Mouse (Mus musculus) E14TG2a.4 (cell line): ENCODE results near the gene Adh6a.

Source experiments
- H3K27me3 ChIP-seq: 2 replicates; pipeline ENCODE4 v1.6.1; 2014; ENCODE audit warnings: low read length, control low read depth; ENCODE audit not compliant: insufficient read depth
- H3K36me3 ChIP-seq: 2 replicates; pipeline ENCODE4 v1.6.1; 2014; ENCODE audit warnings: low read length, control low read depth; ENCODE audit not compliant: insufficient read depth
- H3K4me1 ChIP-seq: replicated peaks from 2 replicates; pipeline ENCODE4 v1.6.1; 2014; ENCODE audit warnings: low read depth, low read length, control low read depth
- H3K4me3 ChIP-seq: replicated peaks from 2 replicates; pipeline ENCODE4 v1.5.1; 2014; ENCODE audit warnings: mild to moderate bottlenecking, low read length
- H3K9me3 ChIP-seq: 2 replicates; pipeline ENCODE4 v1.6.1; 2014; ENCODE audit warnings: low read length, control low read depth
- CTCF ChIP-seq: conservative IDR thresholded peaks from 2 replicates; pipeline ENCODE4 v1.5.1; 2014; ENCODE audit warnings: low read length
- NANOG ChIP-seq: IDR thresholded peaks from 2 replicates; pipeline ENCODE4 v1.6.1; 2014; ENCODE audit warnings: borderline replicate concordance, low read length, mixed read lengths
- POU5F1 ChIP-seq: IDR thresholded peaks from 2 replicates; pipeline ENCODE4 v1.6.1; 2014; ENCODE audit warnings: low read length, borderline replicate concordance

Gene Adh6a

GRCm38 (mm10) chr3:138287686-138288085, 25.4 kb upstream of the Adh6a start:
- Histone ChIP-seq H3K27me3 (no peaks in the 10 kb centered on the region), H3K9me3 (no peaks in the 10 kb centered on the region), H3K4me1 (no peaks in the 10 kb centered on the region), H3K36me3 (no peaks in the 10 kb centered on the region), H3K4me3 (no peak overlapping the region)
- TF ChIP-seq POU5F1 (no peak), CTCF (no peak), NANOG (no peak)

- peaks cover 18% of the 10 kb centered on the region for H3K9me3 ChIP-seq
- no peaks in the 10 kb centered on the region for H3K4me1 ChIP-seq
- TF ChIP-seq NANOG = peak; percentile 80; the same call in 1 of the 2 replicates
- no peak for TF ChIP-seq CTCF
These were observed 22.4 kb upstream of the Adh6a start for GRCm38 (mm10) chr3:138290672-138291071.

GRCm38 (mm10) chr3:138291529-138292117, 21.5 kb upstream of the Adh6a start:
- Histone ChIP-seq H3K27me3 (no peaks in the 10 kb centered on the region), H3K4me1 (no peaks in the 10 kb centered on the region), H3K36me3 (no peaks in the 10 kb centered on the region), H3K9me3 (peaks cover 18% of the 10 kb centered on the region), H3K4me3 (no peak overlapping the region)
- no peak for TF ChIP-seq POU5F1

More at GRCm38 (mm10) chr3:138290672-138291071, 22.4 kb upstream of the Adh6a start:
- no peaks in the 10 kb centered on the region for H3K36me3 ChIP-seq
- H3K4me3 ChIP-seq = no peak overlapping the region
- H3K27me3 ChIP-seq = no peaks in the 10 kb centered on the region

GRCm38 (mm10) chr3:138293298-138293895, 19.7 kb upstream of the Adh6a start:
- no peaks in the 10 kb centered on the region for H3K4me1 ChIP-seq
- TF ChIP-seq NANOG (no peak), CTCF (no peak), POU5F1 (no peak)
- no peak overlapping the region for H3K4me3 ChIP-seq
- H3K27me3 ChIP-seq = no peaks in the 10 kb centered on the region
- H3K9me3 ChIP-seq = peaks cover 29% of the 10 kb centered on the region
- no peaks in the 10 kb centered on the region for H3K36me3 ChIP-seq

- no peaks in the 10 kb centered on the region for H3K27me3 ChIP-seq
- peaks cover 10% of the 10 kb centered on the region; the same call in 1 of the 2 replicates for H3K4me1 ChIP-seq
- H3K4me3 ChIP-seq = no peak overlapping the region
- H3K36me3 ChIP-seq = no peaks in the 10 kb centered on the region
- H3K9me3 ChIP-seq = peaks cover 24% of the 10 kb centered on the region
- no peak for TF ChIP-seq POU5F1
These were observed 13.0 kb upstream of the Adh6a start for GRCm38 (mm10) chr3:138300130-138300529.

GRCm38 (mm10) chr3:138302676-138303075, 10.4 kb upstream of the Adh6a start:
- H3K36me3 ChIP-seq = no peaks in the 10 kb centered on the region
- peaks cover 15% of the 10 kb centered on the region for H3K9me3 ChIP-seq
- TF ChIP-seq POU5F1 (no peak), CTCF (no peak), NANOG (no peak)
- H3K4me1 ChIP-seq = peaks cover 10% of the 10 kb centered on the region; the same call in 1 of the 2 replicates
- no peaks in the 10 kb centered on the region for H3K27me3 ChIP-seq
- no peak overlapping the region for H3K4me3 ChIP-seq

GRCm38 (mm10) chr3:138303771-138304488, 9.2 kb upstream of the Adh6a start:
- no peak overlapping the region for H3K4me3 ChIP-seq
- H3K27me3 ChIP-seq = no peaks in the 10 kb centered on the region
- peaks cover 10% of the 10 kb centered on the region; the same call in 1 of the 2 replicates for H3K4me1 ChIP-seq
- no peaks in the 10 kb centered on the region for H3K36me3 ChIP-seq
- no peak for TF ChIP-seq POU5F1
- TF ChIP-seq NANOG = no peak
- no peak for TF ChIP-seq CTCF
- peaks cover 2% of the 10 kb centered on the region for H3K9me3 ChIP-seq

GRCm38 (mm10) chr3:138304489-138304871, 8.6 kb upstream of the Adh6a start:
- H3K4me3 ChIP-seq = no peak overlapping the region
- no peaks in the 10 kb centered on the region for H3K36me3 ChIP-seq
- H3K9me3 ChIP-seq = no peaks in the 10 kb centered on the region
- TF ChIP-seq CTCF (no peak), NANOG (no peak), POU5F1 (no peak)
- peaks cover 10% of the 10 kb centered on the region; the same call in 1 of the 2 replicates for H3K4me1 ChIP-seq
- no peaks in the 10 kb centered on the region for H3K27me3 ChIP-seq
